Mouse (Mus musculus): ENCODE measurements around the gene Eepd1.

DNA sequence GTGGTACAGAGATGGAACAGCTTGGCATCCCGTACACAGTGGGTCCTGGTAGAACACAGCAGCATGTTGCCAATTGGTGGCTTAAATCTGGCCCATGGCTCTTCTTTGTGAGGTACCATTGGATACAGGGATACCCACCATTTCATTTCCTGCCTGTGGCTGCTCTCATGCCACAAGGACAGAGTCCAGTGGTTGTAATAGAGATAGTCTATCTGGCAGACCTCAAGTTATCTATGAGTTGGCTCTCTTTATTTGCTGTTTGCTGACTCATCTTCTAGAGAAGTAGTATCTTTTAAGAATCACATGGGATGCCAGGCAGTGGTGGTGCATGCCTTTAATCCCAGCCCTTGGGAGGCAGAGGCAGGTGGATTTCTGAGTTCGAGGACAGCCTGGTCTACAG, 76.0 kb downstream of the Eepd1 start:
- no peak for TF ChIP-seq EP300 (IDR thresholded peaks at IDR 0.05; ENCODE audit: low read depth)
- TF ChIP-seq CTCF (IDR thresholded peaks at IDR 0.05; ENCODE audit: low read depth): no peak
